Mouse (Mus musculus): Measurements from ENCODE around the gene Bicc1.

The Bicc1 gene

GRCm38 (mm10) chr10:71158940-71159675 is 392 bp downstream of the Bicc1 start:
- no peak for DNase-seq (ENCODE audit: low read depth)

DNA sequence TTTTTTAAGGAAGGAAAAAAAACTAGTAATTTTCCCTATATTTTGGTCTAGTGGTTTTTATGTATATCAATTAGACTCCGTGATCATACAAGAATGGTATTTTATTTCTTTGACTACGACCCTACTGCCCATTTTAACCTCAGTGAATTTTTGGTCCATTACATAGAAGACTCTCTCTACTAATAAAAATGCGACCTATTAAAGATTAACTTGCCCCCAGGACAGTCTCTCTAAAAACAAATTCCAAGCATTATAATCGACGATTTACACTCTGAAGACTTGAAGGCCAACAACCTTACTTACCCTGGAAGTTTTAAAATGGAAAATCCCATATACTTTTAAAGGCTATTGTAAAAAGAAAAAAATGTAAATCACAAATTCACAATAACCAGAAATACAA is 2.9 kb downstream of the Bicc1 start:
- no peak for DNase-seq (ENCODE audit: low read depth)

- no peak for DNase-seq (ENCODE audit: low read depth)
Observed at GRCm38 (mm10) chr10:71153610-71154009, 5.9 kb downstream of the Bicc1 start.

GRCm38 (mm10) chr10:71153138-71153537 is 6.4 kb downstream of the Bicc1 start:
- no peak for DNase-seq (ENCODE audit: low read depth)

DNA sequence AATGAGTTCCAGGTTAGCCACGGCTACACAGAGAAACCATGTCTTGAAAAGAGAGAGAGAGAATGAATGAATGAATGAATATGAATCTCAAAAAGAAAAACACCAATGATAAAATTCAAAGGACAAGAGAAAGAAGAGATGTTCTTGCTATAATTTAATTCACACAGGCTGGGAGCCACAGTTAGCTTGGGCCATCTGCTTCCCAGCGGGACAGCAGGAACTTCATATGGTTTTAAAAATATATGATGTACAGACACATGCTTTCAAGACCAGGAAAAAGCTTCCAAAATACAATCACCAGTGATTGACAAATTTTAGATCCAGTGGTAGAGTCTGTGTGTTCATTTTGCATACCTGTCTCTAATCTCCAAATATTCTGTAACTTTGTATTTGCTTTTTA is 9.0 kb downstream of the Bicc1 start:
- DNase-seq (ENCODE audit: low read depth) = no peak

DNA sequence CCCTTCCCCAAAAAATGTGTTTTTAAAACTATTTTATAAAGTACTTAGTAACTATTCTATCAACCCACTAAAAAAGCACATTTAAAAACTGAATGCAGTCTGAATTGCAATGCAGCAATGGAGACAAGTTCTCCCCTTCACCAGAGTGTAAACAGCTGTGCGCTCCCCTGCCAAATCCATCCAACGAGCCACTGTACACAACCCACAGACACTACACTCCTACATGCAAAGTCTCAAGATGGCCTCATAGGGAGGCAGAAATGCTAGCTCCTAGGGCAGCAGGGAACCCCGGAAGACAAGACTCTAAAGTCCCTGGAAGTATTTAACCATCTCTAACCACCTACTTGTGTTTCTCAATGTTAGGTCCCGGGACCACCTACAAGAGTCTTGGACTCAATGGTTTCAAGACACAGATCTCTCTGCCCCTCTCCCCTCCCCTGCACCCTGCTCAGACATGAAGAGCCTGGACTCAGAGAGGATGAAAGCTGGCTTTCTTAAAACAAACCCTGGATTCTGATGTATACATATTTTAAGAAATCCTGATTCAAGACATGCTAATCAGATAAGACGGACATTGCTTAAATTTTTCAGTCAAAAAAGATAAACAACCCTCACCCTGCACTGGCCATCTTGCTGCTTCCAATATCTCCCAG is 10.4 kb downstream of the Bicc1 start:
- DNase-seq (ENCODE audit: low read depth) = no peak

DNA sequence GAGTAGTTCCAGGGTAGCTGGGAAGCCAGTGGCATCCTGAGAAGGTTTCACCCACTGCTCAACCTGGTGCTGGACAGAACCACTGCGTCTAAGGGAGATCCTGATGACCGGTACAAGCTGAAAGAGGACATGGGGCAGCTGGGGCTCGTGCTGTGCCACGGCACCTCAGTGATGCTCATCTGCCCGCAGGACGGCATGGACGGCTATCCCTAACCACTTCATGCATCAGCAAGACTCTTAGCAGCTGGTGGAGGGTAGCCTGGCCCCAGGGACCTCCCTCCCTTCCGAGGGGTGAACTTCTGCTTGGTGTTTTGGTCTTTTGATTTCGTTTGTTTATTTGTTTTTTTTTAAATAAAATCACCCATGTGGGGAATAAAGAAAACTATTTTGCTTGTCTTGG is 11.3 kb downstream of the Bicc1 start:
- DNase-seq (ENCODE audit: low read depth) = no peak

DNA sequence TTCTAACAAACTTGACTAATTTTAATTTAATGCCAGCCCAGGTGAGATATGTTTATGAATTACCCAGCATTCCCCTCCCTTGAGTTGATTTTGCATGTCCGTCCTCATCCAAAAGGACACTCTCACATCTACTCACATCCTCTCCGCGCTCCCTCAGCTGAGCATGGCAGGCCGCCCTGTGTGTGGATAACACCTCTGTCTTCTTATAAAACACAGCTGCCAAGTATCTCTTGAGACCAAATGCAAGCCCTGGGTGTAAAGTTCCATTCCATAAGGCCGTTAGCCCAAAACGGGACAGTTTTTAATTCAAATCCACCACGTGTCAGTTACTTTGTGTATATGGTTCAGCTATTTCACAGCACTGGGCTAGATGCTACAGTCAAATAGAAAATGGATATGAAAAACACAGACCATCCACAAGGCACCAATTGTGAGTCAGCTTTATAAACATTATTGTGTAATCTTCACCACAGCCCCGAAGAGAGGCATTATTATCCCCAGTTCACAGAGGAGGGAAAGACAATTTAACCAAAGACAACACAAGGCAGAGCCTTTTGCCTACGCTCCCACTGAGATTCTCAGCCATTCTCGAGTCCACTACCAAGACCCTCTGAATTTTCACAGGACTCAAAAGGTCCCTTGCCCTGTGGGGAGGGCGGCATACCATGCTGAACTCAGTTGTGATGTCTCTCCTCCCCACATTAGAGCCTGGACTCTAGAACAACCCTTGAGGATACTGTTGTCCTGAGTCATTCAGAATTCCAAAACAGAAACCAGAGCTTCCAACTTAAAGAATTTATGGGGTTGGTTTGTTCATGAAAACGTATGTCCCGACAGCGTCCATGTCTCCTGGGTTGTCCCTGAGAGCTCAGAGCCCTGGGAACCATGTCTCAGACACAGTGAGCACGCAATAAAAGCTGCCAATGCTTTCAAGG is 12.6 kb downstream of the Bicc1 start:
- DNase-seq (ENCODE audit: low read depth) = no peak

GRCm38 (mm10) chr10:71145801-71146200 is 13.7 kb downstream of the Bicc1 start:
- no peak for DNase-seq (ENCODE audit: low read depth)

GRCm38 (mm10) chr10:71144191-71144590 is 15.3 kb downstream of the Bicc1 start:
- no peak for DNase-seq (ENCODE audit: low read depth)

- no peak for DNase-seq (ENCODE audit: low read depth)
Observed at GRCm38 (mm10) chr10:71142568-71142967, 16.9 kb downstream of the Bicc1 start.

- DNase-seq (ENCODE audit: low read depth) = no peak
Observed at GRCm38 (mm10) chr10:71140281-71140845, 19.1 kb downstream of the Bicc1 start.

- no peak for DNase-seq (ENCODE audit: low read depth)
Observed at GRCm38 (mm10) chr10:71138852-71139197, 20.7 kb downstream of the Bicc1 start.

- DNase-seq (ENCODE audit: low read depth) = no peak
Observed at GRCm38 (mm10) chr10:71138132-71138851, 21.2 kb downstream of the Bicc1 start.

DNA sequence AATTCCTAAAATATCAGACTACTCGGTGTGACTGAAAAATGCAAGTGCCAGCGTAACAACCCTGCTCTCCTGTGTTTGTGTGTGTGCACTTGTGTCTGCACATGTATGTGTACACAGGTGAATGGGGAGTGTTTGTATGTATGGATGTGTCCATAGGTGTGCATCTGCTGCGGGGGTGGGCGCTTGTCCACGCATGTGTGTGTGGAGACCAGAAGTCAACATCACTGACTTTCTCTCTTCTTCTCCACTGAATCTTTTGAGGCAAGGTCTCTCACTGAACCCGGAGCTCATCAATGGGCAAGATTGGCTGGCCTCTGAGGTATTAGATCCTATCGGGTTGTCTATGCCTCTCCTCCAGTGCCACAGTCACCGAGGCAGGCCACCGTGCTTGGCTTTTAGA is 21.9 kb downstream of the Bicc1 start:
- DNase-seq (ENCODE audit: low read depth) = no peak

DNA sequence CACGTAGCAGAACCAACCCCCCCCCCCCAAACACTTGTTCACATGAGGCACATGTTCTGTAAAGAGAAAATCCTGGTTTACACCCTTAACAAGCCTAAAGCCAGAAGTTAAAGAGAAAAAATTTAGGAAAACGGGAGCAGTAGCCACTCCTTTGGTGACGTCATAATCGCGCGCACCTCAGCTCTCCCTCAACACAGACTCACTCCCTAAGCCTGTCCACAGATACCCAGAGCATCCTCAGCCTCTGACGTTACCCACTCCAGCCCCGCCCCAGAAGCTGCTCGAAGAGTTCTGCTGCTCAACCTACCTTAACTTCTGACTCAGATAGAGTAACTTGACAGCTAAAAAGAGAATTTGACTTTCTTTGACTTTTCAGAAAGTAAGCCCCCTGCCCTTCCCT is 28.2 kb downstream of the Bicc1 start:
- DNase-seq (ENCODE audit: low read depth) = no peak

GRCm38 (mm10) chr10:71130261-71130660 is 29.2 kb downstream of the Bicc1 start:
- DNase-seq (ENCODE audit: low read depth) = no peak

- DNase-seq (ENCODE audit: low read depth) = no peak
Observed at GRCm38 (mm10) chr10:71127951-71128331, 31.6 kb downstream of the Bicc1 start.

- no peak for DNase-seq (ENCODE audit: low read depth)
Observed at GRCm38 (mm10) chr10:71127278-71127950, 32.1 kb downstream of the Bicc1 start.

- DNase-seq (ENCODE audit: low read depth) = no peak
Observed at GRCm38 (mm10) chr10:71123974-71124373, 35.5 kb downstream of the Bicc1 start.

GRCm38 (mm10) chr10:71123395-71123794 is 36.1 kb downstream of the Bicc1 start:
- no peak for DNase-seq (ENCODE audit: low read depth)
